Mouse (Mus musculus): ENCODE measurements around the gene D11Wsu47e. TPM values are rescaled to one million over a fixed set of nuclear protein-coding genes. Genes with fewer than 3 reads are reported as not detected.

The D11Wsu47e gene
- polyA plus RNA-seq, 1 experiment from 2014 or later, result 19.2 TPM

Other genes with a start within 250 kb of the D11Wsu47e start
- gene Sstr2, start 65.1 kb upstream of the D11Wsu47e start, polyA plus RNA-seq (2015; fragmentation: Nextera tagmentation; extraction: Ambion mirVana), result 1.0 and 1.6 TPM in 2 replicates
- gene Cog1, start 35.2 kb upstream of the D11Wsu47e start, polyA plus RNA-seq (2015; fragmentation: Nextera tagmentation; extraction: Ambion mirVana), result 24.9 and 25.4 TPM in 2 replicates
- gene Slc39a11, start 34.3 kb upstream of the D11Wsu47e start, polyA plus RNA-seq (2015; fragmentation: Nextera tagmentation; extraction: Ambion mirVana), result 30.0 and 30.1 TPM in 2 replicates
- gene Fam104a, start 257 bp upstream of the D11Wsu47e start, polyA plus RNA-seq (2015; fragmentation: Nextera tagmentation; extraction: Ambion mirVana), result 45.6 and 46.0 TPM in 2 replicates
- 0.92 and 1.3 TPM in 2 replicates for gene Cpsf4l, start 25.6 kb downstream of the D11Wsu47e start, polyA plus RNA-seq (2015; fragmentation: Nextera tagmentation; extraction: Ambion mirVana)
- 70.1 and 72.4 TPM in 2 replicates for gene Cdc42ep4, start 67.5 kb downstream of the D11Wsu47e start, polyA plus RNA-seq (2015; fragmentation: Nextera tagmentation; extraction: Ambion mirVana)

Data from limb, embryonic 15.5 days (tissue).